Comparison of ENCODE assay signal across 8 mouse cellular contexts in the genomic region with DNA sequence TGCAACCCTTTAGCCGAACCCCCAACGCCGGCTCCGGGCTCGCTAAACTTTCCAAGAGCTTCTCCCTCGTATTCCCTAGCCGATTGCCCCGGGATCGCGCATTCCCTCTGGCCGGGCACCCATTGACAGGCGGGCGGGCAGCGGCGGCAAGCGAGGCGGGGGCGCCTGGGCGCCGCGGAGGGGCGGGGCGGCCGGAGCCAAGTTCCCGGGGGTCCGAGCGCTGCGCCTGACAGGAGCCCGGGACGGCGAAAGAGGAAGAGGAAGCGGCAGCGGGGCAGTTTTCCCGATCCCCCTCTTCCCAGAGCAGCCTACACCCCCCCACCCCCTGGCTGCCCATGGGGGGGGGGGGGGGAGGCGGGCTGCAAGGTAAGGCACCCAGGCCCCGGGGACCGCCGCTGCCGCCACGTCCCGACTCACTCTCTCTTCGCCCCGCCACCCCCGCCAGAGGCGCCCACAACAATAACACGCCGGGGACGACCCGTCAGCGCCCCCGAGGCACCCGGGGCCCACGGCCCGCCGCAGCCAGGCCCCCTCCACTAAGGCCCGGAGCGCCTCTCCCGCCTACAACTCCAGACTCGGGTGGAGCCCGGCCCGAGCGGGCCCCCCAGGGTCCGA. TPM values are rescaled to one million over a fixed set of nuclear protein-coding genes. Genes with fewer than 3 reads are reported as not detected.
A peak's percentile ranks its signal among the peaks of the same experiment; 100 is the strongest.
DNase-seq lines count a peak whose midpoint lies in the region; ATAC-seq and TF ChIP-seq lines count a peak whose summit lies in the region.

No protein-coding gene starts in this region.

- TF ChIP-seq RAD21 in CH12.LX (IDR thresholded peaks at IDR 0.05; ENCODE audit: low read depth, low read length) = no peak

- in situ Hi-C loops in CH12.LX (cut with MboI; ENCODE audit: low pct_ligation_motif_present, low pct_unique_long_range_greater_than_20kb, low sequenced_read_pairs) = no loop called here

- TF ChIP-seq EP300 in CH12.LX (IDR thresholded peaks at IDR 0.05; ENCODE audit: low read length) = no peak

- dilution Hi-C loops in CH12.LX (cut with MboI; ENCODE audit: extremely low pct_ligation_motif_present, extremely low pct_unique_long_range_greater_than_20kb, low sequenced_read_pairs) = no loop called here

- H3K79me2 ChIP-seq in CH12.LX (replicated peaks; ENCODE audit: control insufficient read depth, extremely low read depth, insufficient read depth, poor library complexity, severe bottlenecking) = peaks cover 37% of the 10 kb centered on the region

- H3K9ac ChIP-seq in CH12.LX (ENCODE audit: insufficient read depth, low read depth) = peak overlapping the region; percentile 97
- H3K9ac ChIP-seq in embryonic facial prominence, embryonic 15.5 days = peak overlapping the region; percentile 89

- H3K4me2 ChIP-seq in CH12.LX (ENCODE audit: insufficient read depth, low read depth, poor library complexity, severe bottlenecking) = peak overlapping the region; percentile 99
- peak overlapping the region; percentile 83 for H3K4me2 ChIP-seq in embryonic facial prominence, embryonic 15.5 days (replicated peaks)

- TF ChIP-seq POLR2A in CH12.LX (IDR thresholded peaks at IDR 0.05; ENCODE audit: low read depth, low read length) = no peak

- H3K27ac ChIP-seq in CH12.LX (ENCODE audit: insufficient read depth, low read depth) = peak overlapping the region; percentile 67
- H3K27ac ChIP-seq in embryonic facial prominence, embryonic 15.5 days (replicated peaks) = peak overlapping the region; percentile 99
- peak overlapping the region; percentile 96 for H3K27ac ChIP-seq in hindbrain, embryonic 10.5 days

- H3K9me3 ChIP-seq in CH12.LX (replicated peaks; ENCODE audit: low read length) = no peaks in the 10 kb centered on the region
- H3K9me3 ChIP-seq in embryonic facial prominence, embryonic 15.5 days (replicated peaks) = no peaks in the 10 kb centered on the region
- no peaks in the 10 kb centered on the region for H3K9me3 ChIP-seq in hindbrain, embryonic 10.5 days

- no peaks in the 10 kb centered on the region for H3K36me3 ChIP-seq in CH12.LX (replicated peaks in 1 of 2; ENCODE audit: control insufficient read depth in 1 of 2, insufficient read depth in 1 of 2, low read length in 1 of 2)
- no peaks in the 10 kb centered on the region for H3K36me3 ChIP-seq in embryonic facial prominence, embryonic 15.5 days
- no peaks in the 10 kb centered on the region for H3K36me3 ChIP-seq in hindbrain, embryonic 10.5 days

- WGBS in embryonic facial prominence, embryonic 15.5 days = under 1% methylated on average over 44 of the region's 63 CpGs
- WGBS in hindbrain, embryonic 10.5 days = under 1% methylated on average over 63 of the region's 63 CpGs

- DNase-seq in CH12.LX (ENCODE audit: extremely low read depth) (peak; percentile 10), adipocyte (ENCODE audit: low spot score) (peak; percentile 19)
- DNase-seq in hindbrain, embryonic 10.5 days (ENCODE audit: low spot score) = peak; percentile 67
- peak; percentile 18 to 19 for DNase-seq in left cerebral cortex, adult 18-20 months (ENCODE audit: low spot score in 2 of 2)
- peak; percentile 19 for DNase-seq in right cerebral cortex, adult 18-20 months

- ATAC-seq in embryonic facial prominence, embryonic 15.5 days (ENCODE audit: insufficient number of reproducible peaks, low FRiP score, low TSS enrichment, low read depth) = peak; percentile 78
- 0 out of 2 replicates have a peak, but pooled peaks have one; percentile 10 for ATAC-seq in megakaryocyte, adult 5-6 weeks (ENCODE audit: poor library complexity, severe bottlenecking)
- ATAC-seq in megakaryocyte-erythroid progenitor cell, adult 5-6 weeks (replicated peaks; ENCODE audit: low FRiP score, low TSS enrichment, poor library complexity, severe bottlenecking) = no peak

- no peaks in the 10 kb centered on the region for H3K27me3 ChIP-seq in CH12.LX (replicated peaks)
- H3K27me3 ChIP-seq in embryonic facial prominence, embryonic 15.5 days = no peaks in the 10 kb centered on the region
- H3K27me3 ChIP-seq in hindbrain, embryonic 10.5 days (ENCODE audit: insufficient read depth, poor library complexity, severe bottlenecking) = peaks cover 11% of the 10 kb centered on the region

- no peak for TF ChIP-seq CTCF in CH12.LX (conservative IDR thresholded peaks at IDR 0.05 in 1 of 2, IDR thresholded peaks at IDR 0.05 in 1 of 2; ENCODE audit: low read depth in 2 of 2, low read length in 2 of 2)

- H3K4me1 ChIP-seq in CH12.LX (ENCODE audit: control insufficient read depth in 1 of 2, insufficient read depth in 2 of 2) = peaks cover 0 to 34% of the 10 kb centered on the region in 2 experiments; a peak in 2 of 4 replicates
- H3K4me1 ChIP-seq in embryonic facial prominence, embryonic 15.5 days = peaks cover 20% of the 10 kb centered on the region
- H3K4me1 ChIP-seq in hindbrain, embryonic 10.5 days (replicated peaks) = peaks cover 12% of the 10 kb centered on the region

- H3K4me3 ChIP-seq in CH12.LX (replicated peaks in 1 of 3; ENCODE audit: low read depth in 2 of 3, low read length in 2 of 3, poor library complexity in 1 of 3) = peak overlapping the region; percentile 79 to 81 (median 81)
- H3K4me3 ChIP-seq in embryonic facial prominence, embryonic 15.5 days (replicated peaks) = peak overlapping the region; percentile 100
- H3K4me3 ChIP-seq in hindbrain, embryonic 10.5 days = peak overlapping the region; percentile 90

TF ChIP-seq in CH12.LX, 34 proteins besides CTCF, POLR2A, EP300 and RAD21:
- peak; percentile 65; the same call in 1 of the 2 replicates for TF ChIP-seq UBTF (IDR thresholded peaks at IDR 0.05; ENCODE audit: low read depth, low read length)
- TF ChIP-seq ELF1 (IDR thresholded peaks at IDR 0.05; ENCODE audit: low read depth, low read length) = no peak

RNA-seq across cellular contexts. Expression of gene Pias1, which starts 7.5 kb away (rescaled TPM):
- total RNA-seq in CH12.LX (2012; rRNA removed) (8.0 and 9.0 TPM in 2 replicates), CH12.LX (2014; rRNA removed) (11.4 and 11.9 TPM in 2 replicates)
- polyA plus RNA-seq in CH12.LX (2012; ENCODE audit: insufficient read length, low read depth) = 18.1 and 22.7 TPM in 2 replicates
- polyA plus RNA-seq in embryonic facial prominence, embryonic 15.5 days (2015; fragmentation: Nextera tagmentation; extraction: Ambion mirVana) = 54.4 and 61.9 TPM in 2 replicates
- polyA plus RNA-seq in hindbrain, embryonic 10.5 days (2016; fragmentation: Nextera tagmentation; extraction: Ambion mirVana) = 56.7 and 57.4 TPM in 2 replicates
- total RNA-seq in left cerebral cortex, adult 18-20 months (2021) = 10 to 100 TPM; 69.4 to 75.4 TPM
- 92.7 and 96.1 TPM in 2 replicates for total RNA-seq in megakaryocyte, adult 5-6 weeks (2015)
- 43.3 and 47.9 TPM in 2 replicates for total RNA-seq in megakaryocyte, adult 5-6 weeks (2017)
- 63.9 and 72.4 TPM in 2 replicates for total RNA-seq in megakaryocyte-erythroid progenitor cell, adult 5-6 weeks (2014; fragmentation: Nextera tagmentation)
- total RNA-seq in megakaryocyte-erythroid progenitor cell, adult 5-6 weeks (2017) = 25.6 and 35.3 TPM in 2 replicates

Comparison
In these comparisons a context has a peak if more than half of its experiments do, and no peak if none do; other contexts are left out.
1. DNase-seq: peak in every context shown above with its lines; median percentile 67 in hindbrain, embryonic 10.5 days; 19 in adipocyte; 19 in right cerebral cortex, adult 18-20 months; 18 in left cerebral cortex, adult 18-20 months; 10 in CH12.LX.